Mouse (Mus musculus) bone marrow macrophage, adult 2 months (primary cell): ENCODE measurements at regions not wholly inside any gene's neighbourhood (a gene's known extent, or its start where the extent isn't known, plus 50 kb on each side); places are given as distances from the start of the nearest gene placed in this dataset.

ENCODE experiments used
- CTCF ChIP-seq: IDR thresholded peaks from 2 replicates; pipeline ENCODE4 v1.5.1; 2012; ENCODE audit warnings: low read depth, mild to moderate bottlenecking, low read length, moderate library complexity
- POLR2A ChIP-seq: IDR thresholded peaks from 2 replicates; pipeline ENCODE4 v1.6.1; 2012; ENCODE audit warnings: mild to moderate bottlenecking, low read depth, low read length, borderline replicate concordance

DNA sequence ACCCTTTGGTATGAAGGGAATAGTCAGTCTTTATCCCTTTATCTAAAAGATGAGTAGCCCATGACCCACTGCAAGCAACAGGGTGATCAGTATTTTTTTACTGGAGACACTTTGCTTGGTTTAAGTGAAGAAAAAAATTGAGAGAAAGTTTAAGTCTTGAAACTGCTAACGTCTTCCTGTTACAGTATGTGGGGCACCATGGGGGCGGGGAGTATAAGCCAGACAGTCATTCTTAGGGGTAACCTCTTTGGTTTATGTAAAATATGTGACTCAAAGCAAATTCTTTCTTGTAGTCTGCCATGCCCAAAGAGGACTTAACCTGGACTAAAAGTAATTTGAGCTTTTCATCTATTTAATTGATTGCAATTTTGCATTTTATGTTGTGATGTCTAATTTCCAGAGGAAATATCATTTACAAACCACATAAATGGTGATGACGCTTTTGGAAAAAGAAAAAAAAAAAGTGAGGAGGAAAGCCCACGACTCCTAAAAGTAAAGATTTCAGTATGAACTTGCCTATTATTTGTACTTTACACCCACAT, 166.2 kb upstream of the Bcl6 start:
- TF ChIP-seq CTCF = no peak
- no peak for TF ChIP-seq POLR2A
